Mouse (Mus musculus): ENCODE measurements at regions not wholly inside any gene's neighbourhood (a gene's known extent, or its start where the extent isn't known, plus 50 kb on each side); places are given as distances from the start of the nearest gene placed in this dataset.

DNA sequence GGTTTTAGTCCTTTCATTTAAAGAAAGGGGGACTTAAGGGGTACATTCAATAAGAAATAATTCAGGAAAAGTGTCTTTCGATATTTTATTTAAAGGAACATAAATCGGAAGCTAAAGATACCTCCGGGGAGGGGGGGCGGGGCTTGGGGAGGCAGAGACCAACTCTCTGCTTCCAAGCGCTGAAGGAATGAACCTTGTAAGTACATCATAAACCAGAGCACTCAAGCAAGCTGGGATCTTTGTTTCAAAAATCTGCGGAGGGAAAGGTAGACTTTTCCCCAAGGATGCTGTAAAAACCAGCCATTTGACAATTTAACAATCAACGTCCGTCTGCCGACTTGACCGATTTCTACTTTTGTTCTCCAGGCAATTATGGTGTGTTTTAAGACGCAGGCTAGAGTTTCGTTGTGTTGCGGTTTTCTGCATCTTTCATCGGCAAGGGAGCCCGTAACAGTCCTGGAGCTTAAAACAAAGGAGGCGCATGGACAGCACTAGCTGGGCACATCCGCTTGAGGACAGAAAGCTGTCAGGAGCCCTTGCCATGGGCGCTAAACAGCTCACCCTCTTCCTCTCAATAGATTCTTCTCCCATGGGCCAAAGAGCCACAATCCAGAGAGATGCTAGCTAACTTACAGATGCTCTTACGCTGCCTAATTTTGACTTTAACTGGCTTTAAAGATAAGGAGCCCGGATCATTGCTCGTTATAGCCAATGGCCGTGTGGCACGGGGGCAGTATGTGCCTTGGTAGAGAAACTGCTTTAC lies 119.4 kb upstream of the Dynlrb2 start:
- TF ChIP-seq FLI1 (IDR thresholded peaks at IDR 0.05; ENCODE audit: low read length): no peak
- TF ChIP-seq GATA1 (IDR thresholded peaks at IDR 0.05; ENCODE audit: borderline replicate concordance, low read length): no peak
